Mouse (Mus musculus) ES-E14 (cell line): ENCODE measurements around the gene Trip11. TPM values are rescaled to one million over a fixed set of nuclear protein-coding genes. Genes with fewer than 3 reads are reported as not detected.

Experiments
- DNase-seq: peaks from one replicate; pipeline ENCODE4 v3.0.0-alpha.2; 2013; ENCODE audit warnings: low read depth, low spot score
- H3K27ac ChIP-seq: 2 replicates; pipeline ENCODE4 v1.5.1; 2012; ENCODE audit warnings: low read depth, mild to moderate bottlenecking, low read length, moderate library complexity, mixed read lengths; ENCODE audit not compliant: poor library complexity, insufficient read depth, severe bottlenecking
- H3K36me3 ChIP-seq: 2 replicates; pipeline ENCODE4 v1.6.1; 2012; ENCODE audit warnings: mild to moderate bottlenecking, low read length, moderate library complexity, mixed read lengths; ENCODE audit not compliant: control insufficient read depth, poor library complexity, insufficient read depth, severe bottlenecking
- H3K4me1 ChIP-seq, 2 experiments: fragments of 150-350 bp in 1 of 2; sonication (generic) in 1 of 2; 2 replicates each; pipeline ENCODE4 v1.6.1; 2012; ENCODE audit warnings: low read length in 2 of 2, mild to moderate bottlenecking in 1 of 2, mixed read lengths in 1 of 2; ENCODE audit not compliant: control insufficient read depth in 2 of 2, insufficient read depth in 2 of 2, poor library complexity in 1 of 2
- H3K4me3 ChIP-seq, 2 experiments: fragments of 150-350 bp in 1 of 2; sonication (generic) in 1 of 2; 2 replicates each; pipeline ENCODE4 v1.5.1; 2012; ENCODE audit warnings: low read length in 2 of 2, low read depth in 1 of 2, mild to moderate bottlenecking in 1 of 2, mixed read lengths in 1 of 2; ENCODE audit not compliant: insufficient read depth in 1 of 2, poor library complexity in 1 of 2, severe bottlenecking in 1 of 2
- H3K9ac ChIP-seq: 2 replicates; pipeline ENCODE4 v1.6.1; 2012; ENCODE audit warnings: low read depth, mild to moderate bottlenecking, low read length, mixed read lengths; ENCODE audit not compliant: poor library complexity, insufficient read depth, severe bottlenecking
- H3K9me3 ChIP-seq: fragments of 150-350 bp; sonication (generic); 2 replicates; pipeline ENCODE4 v1.6.1; 2012; ENCODE audit warnings: low read depth, mild to moderate bottlenecking, low read length; ENCODE audit not compliant: control insufficient read depth, insufficient read depth
- CHD2 ChIP-seq: IDR thresholded peaks from 2 replicates; pipeline ENCODE4 v1.6.1; 2014; ENCODE audit warnings: mild to moderate bottlenecking, low read depth, low read length, inconsistent platforms
- HCFC1 ChIP-seq: IDR thresholded peaks from 2 replicates; pipeline ENCODE4 v1.6.1; 2012; ENCODE audit warnings: low read length, inconsistent platforms, borderline replicate concordance; ENCODE audit not compliant: insufficient read depth
- MAFK ChIP-seq: IDR thresholded peaks from 2 replicates; pipeline ENCODE4 v1.6.1; 2014; ENCODE audit warnings: mild to moderate bottlenecking, low read depth, low read length, inconsistent platforms; ENCODE audit not compliant: insufficient read depth
- ZC3H11A ChIP-seq: IDR thresholded peaks from 2 replicates; pipeline ENCODE4 v1.6.1; 2012; ENCODE audit warnings: low read depth, mild to moderate bottlenecking, inconsistent platforms, low read length, borderline replicate concordance
- ZNF384 ChIP-seq: IDR thresholded peaks from 2 replicates; pipeline ENCODE4 v1.6.1; 2012; ENCODE audit warnings: low read depth, low read length, inconsistent platforms
- in situ Hi-C, 2 experiments: fragments of 600-800 bp; cut with MboI; formaldehyde crosslinking; loops; one replicate each; pipeline ENCODE4 v1.15.1; 2025; ENCODE audit warnings: low sequenced_read_pairs in 2 of 2, inconsistent platforms in 1 of 2; ENCODE audit not compliant: unreplicated experiment in 2 of 2
- total RNA-seq: library from RNA; depleted of rRNA; stranded (reverse); fragments of 300-350 nt; gene quantifications from 2 replicates; pipeline ENCODE4 v1.2.3, GENCODE M21; 2012

Trip11 gene
- total RNA-seq, 1 experiment = 15.7 TPM

GRCm38 (mm10) chr12:101807400-101807799 lies 105.7 kb downstream of the Trip11 start:
- H3K36me3 ChIP-seq = no peaks in the 10 kb centered on the region
- in situ Hi-C loops = no loop called here
- H3K9me3 ChIP-seq = no peaks in the 10 kb centered on the region
- H3K4me1 ChIP-seq = no peaks in the 10 kb centered on the region
- H3K9ac ChIP-seq = no peak overlapping the region
- H3K27ac ChIP-seq = no peak overlapping the region
- TF ChIP-seq HCFC1 = no peak
- no peak for TF ChIP-seq MAFK
- no peak for TF ChIP-seq ZC3H11A
- TF ChIP-seq ZNF384 = no peak
- TF ChIP-seq CHD2 = no peak
- no peak overlapping the region for H3K4me3 ChIP-seq
- DNase-seq = no peak

- H3K4me1 ChIP-seq = no peaks in the 10 kb centered on the region
- H3K27ac ChIP-seq = no peak overlapping the region
- no peaks in the 10 kb centered on the region for H3K9me3 ChIP-seq
- DNase-seq = no peak
- H3K9ac ChIP-seq = no peak overlapping the region
- H3K36me3 ChIP-seq = no peaks in the 10 kb centered on the region
- in situ Hi-C loops = no loop called here
- TF ChIP-seq ZNF384 (no peak), MAFK (no peak), HCFC1 (no peak), CHD2 (no peak), ZC3H11A (no peak)
- no peak overlapping the region for H3K4me3 ChIP-seq
These were observed 110.6 kb downstream of the Trip11 start for GRCm38 (mm10) chr12:101802445-101802844.

- Histone ChIP-seq H3K27ac (no peak overlapping the region), H3K9me3 (no peaks in the 10 kb centered on the region), H3K4me3 (no peak overlapping the region), H3K4me1 (no peaks in the 10 kb centered on the region), H3K36me3 (no peaks in the 10 kb centered on the region), H3K9ac (no peak overlapping the region)
- in situ Hi-C loops = no loop called here
- no peak for DNase-seq
- no peak for TF ChIP-seq ZNF384
- no peak for TF ChIP-seq CHD2
- TF ChIP-seq HCFC1 = no peak
- no peak for TF ChIP-seq ZC3H11A
- TF ChIP-seq MAFK = no peak
These were observed 111.3 kb downstream of the Trip11 start for GRCm38 (mm10) chr12:101801744-101802143.

- TF ChIP-seq HCFC1 (no peak), ZC3H11A (no peak), ZNF384 (no peak), CHD2 (no peak), MAFK (no peak)
- Histone ChIP-seq H3K4me1 (no peaks in the 10 kb centered on the region), H3K9me3 (no peaks in the 10 kb centered on the region), H3K4me3 (no peak overlapping the region), H3K9ac (no peak overlapping the region), H3K36me3 (no peaks in the 10 kb centered on the region), H3K27ac (no peak overlapping the region)
- in situ Hi-C loops = no loop called here
- no peak for DNase-seq
These were observed 112.0 kb downstream of the Trip11 start for GRCm38 (mm10) chr12:101801051-101801450.

GRCm38 (mm10) chr12:101798189-101798922 lies 114.7 kb downstream of the Trip11 start:
- H3K36me3 ChIP-seq = no peaks in the 10 kb centered on the region
- TF ChIP-seq ZC3H11A (no peak), MAFK (no peak), CHD2 (no peak), HCFC1 (no peak), ZNF384 (no peak)
- H3K4me3 ChIP-seq = no peak overlapping the region
- no peak overlapping the region for H3K27ac ChIP-seq
- H3K4me1 ChIP-seq = no peaks in the 10 kb centered on the region
- H3K9me3 ChIP-seq = no peaks in the 10 kb centered on the region
- in situ Hi-C loops = no loop called here
- no peak for DNase-seq
- H3K9ac ChIP-seq = no peak overlapping the region
